Mouse (Mus musculus): ENCODE results near the gene Diaph2.
"Not testable (repeated sequence)": the region's sequence is repeated elsewhere in the genome, so short reads cannot be mapped to it uniquely, and the experiment has no call there.

Gene Diaph2

DNA sequence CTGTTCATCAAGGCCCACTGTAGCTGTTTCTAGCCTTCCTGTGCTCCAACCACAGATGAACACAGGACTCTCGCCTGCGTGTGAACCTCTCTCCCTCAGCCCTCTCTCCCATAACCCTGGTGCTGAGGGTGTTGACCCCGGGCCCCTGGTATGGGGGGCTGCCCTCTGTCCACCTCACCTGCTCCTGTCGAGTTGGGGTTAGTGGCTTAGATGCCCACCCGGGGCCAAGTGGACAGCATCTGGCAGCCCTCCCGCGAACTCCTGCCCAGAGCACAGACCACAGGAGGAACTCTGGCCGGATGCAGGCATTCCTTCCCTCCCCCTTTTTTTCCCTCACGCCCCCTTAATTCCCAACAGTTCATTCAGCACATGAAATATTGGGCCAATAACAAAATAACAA, 537.5 kb downstream of the Diaph2 start:
- DNase-seq (ENCODE audit: low read depth): no peak

DNA sequence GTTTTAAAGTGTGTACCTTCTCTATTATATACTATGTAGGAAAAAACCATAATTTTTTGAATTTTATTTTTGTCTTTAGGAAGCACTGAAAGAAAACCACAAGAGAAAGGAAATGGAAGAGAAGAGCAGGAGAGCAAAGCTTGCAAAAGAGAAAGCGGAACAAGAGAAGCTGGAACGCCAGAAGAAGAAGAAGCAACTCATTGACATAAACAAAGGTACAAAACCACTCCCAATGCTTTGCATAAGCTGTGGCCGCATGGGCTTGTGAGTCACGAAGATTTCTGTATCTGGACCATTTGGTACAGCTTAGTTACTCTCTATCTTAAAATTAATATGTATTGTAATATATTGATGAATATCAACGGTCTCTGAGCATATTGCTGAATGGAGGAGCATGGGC, 540.2 kb downstream of the Diaph2 start:
- no peak for DNase-seq (ENCODE audit: low read depth)

DNA sequence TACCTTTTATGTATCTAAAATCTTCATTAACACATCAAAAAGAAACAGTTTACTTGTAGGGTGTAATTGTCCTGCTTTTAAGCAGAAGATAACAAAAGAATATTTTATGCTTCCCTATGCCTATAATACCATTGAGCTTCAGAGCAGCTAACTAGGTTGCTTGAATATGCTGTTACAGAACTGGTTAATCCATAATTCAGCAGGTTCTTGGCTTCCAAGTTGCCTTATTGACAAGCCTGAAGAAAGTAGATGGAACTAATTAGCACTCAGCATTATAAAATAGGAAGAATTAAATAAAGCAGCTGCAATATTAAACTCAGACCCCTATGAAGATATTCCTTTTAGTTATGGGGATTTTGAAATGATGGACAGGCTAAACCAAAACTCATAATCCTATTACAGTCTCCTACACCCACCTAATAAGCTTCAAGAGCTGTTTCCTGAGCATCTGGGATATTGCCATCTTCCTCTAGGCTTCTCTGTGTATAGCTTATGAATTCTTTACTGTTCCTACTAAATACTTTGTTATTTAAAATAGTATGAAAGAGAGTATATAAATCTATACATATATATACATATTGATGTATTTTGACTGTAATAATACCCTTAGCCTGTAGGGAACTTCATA, 601.4 kb downstream of the Diaph2 start:
- DNase-seq (ENCODE audit: low read depth): no peak

GRCm38 (mm10) chrX:130351480-130351879, 601.9 kb downstream of the Diaph2 start:
- no peak for DNase-seq (ENCODE audit: low read depth)

GRCm38 (mm10) chrX:130393508-130394145, 644.1 kb downstream of the Diaph2 start:
- DNase-seq (ENCODE audit: low read depth): no peak

DNA sequence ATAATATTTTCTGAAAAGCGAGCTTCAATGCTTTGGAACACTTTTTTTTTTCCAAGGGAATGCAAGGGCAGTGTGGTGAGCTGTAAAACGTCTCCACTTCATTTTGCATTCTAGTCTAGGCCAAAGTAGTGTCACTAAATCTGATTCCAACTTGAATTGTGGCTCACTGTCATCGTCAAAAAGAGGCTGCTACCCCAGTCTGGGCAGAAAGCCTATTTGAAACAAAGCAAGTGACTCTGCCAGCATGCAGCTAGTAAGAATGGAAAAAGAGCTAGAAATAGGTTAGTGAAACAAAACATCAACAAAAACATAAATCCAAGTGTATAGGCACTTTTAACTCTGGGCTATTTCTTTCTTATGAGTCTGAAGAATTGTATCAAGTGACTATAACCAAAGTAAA, 653.7 kb downstream of the Diaph2 start:
- DNase-seq (ENCODE audit: low read depth): no peak

GRCm38 (mm10) chrX:130407471-130407870, 657.9 kb downstream of the Diaph2 start:
- DNase-seq (ENCODE audit: low read depth): not testable (repeated sequence)

DNA sequence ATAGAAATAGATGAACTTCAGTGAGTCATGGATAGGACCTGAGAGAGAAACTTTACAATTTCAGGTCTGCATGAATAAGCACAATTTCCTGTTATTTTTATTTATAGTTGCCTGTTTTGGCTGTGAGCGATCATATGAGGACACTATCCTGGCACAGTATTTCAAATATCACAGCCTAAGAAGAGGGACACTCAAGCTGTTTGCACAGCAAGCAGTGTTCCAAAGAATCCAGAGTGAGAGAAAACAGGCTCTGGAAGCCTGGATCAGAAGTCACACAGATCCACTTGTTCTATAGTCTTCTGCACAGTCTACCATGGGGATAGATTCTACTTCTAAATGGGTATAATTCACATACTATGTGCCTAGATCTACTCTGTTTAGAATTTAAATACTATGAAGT, 659.4 kb downstream of the Diaph2 start:
- no peak for DNase-seq (ENCODE audit: low read depth)

GRCm38 (mm10) chrX:130423134-130423533, 673.6 kb downstream of the Diaph2 start:
- DNase-seq (ENCODE audit: low read depth): no peak

GRCm38 (mm10) chrX:130451822-130452487, 702.4 kb downstream of the Diaph2 start:
- no peak for DNase-seq (ENCODE audit: low read depth)

GRCm38 (mm10) chrX:130452488-130452823, 702.9 kb downstream of the Diaph2 start:
- DNase-seq (ENCODE audit: low read depth): no peak

DNA sequence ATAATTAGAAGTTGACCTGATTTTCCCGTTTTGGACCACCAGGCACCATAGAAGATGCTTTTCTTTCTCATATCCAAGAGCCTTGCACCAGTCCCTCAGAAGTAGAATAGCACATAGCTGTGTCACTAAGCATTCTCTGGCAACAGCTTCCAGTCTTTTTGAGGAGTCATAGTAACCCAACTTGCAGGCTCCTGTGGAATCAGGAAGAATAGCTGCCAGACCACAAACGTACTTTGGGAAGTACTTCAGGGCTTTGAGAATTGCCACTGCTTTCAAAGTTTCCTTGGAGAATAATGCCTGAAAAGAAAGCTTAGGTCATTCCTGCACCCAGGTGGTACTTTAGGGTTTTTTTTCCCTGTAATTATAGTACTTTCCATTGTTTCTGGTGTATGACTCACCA, 723.6 kb downstream of the Diaph2 start:
- peak; percentile 24 for DNase-seq (ENCODE audit: low read depth)

GRCm38 (mm10) chrX:130480877-130481276, 731.3 kb downstream of the Diaph2 start:
- DNase-seq (ENCODE audit: low read depth): no peak

DNA sequence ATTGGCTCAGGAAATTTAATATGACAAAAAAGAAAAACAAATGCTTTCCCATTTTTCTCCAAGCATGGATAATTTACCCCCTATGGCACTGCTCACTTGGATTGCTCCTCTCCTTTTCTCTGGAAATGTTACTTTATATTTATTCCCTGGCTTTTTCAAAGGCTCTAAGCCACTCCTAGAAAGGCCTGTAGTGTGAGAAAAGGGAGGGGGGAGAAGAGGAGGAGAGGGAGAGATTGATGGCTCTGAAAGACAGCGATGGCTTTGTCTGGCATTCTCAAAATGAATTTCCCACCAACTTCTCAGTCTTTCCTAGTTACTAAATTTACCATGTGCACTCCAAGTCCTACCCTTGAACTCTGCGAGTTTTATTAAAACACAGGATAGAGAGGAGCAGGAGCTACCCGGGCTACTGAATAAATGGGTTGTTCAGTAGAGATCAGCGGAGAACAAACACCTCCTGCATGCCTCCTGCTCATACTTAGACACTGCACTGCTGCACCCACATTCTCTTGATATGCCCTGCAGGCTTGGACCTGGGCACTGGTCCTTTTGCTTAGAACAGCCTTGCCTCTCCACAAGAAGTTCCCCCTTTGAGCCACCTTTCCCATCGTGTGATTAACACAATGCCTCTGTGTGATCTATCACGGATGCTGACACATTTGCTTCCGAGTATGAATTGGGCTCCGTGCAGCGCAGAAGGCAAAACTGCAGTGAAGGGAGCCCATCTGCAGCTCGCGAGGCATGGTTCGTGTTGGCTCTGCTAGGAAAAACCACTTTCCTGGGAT, 753.3 kb downstream of the Diaph2 start:
- DNase-seq (ENCODE audit: low read depth): no peak

- DNase-seq (ENCODE audit: low read depth): no peak
Observed at GRCm38 (mm10) chrX:130503465-130503860, 753.9 kb downstream of the Diaph2 start.

DNA sequence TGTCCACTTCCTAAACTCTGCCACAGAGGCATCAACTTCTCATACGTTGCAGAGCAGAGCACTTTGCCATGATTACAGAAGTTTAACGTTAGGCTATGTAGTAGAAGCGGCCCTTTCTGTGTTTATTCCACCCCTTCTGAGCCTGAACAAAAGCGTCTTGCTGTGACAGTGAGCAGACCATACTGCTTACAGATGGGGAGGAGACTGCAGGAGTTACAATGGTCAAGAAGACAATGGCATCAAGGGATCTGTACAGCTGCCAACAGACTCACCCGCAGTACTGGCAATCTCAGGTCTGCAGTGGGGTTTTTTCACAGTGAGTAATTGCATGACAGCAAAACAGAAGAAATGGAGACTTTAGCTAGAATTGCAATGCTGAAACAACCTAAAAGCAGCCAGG, 756.1 kb downstream of the Diaph2 start:
- DNase-seq (ENCODE audit: low read depth): no peak

All from fibroblast of lung, adult 2 months (primary cell).